Mouse (Mus musculus): ENCODE measurements around the gene Hectd4. TPM values are rescaled to one million over a fixed set of nuclear protein-coding genes. Genes with fewer than 3 reads are reported as not detected.

Gene Hectd4
- polyA plus RNA-seq, 1 experiment from 2014 or later = 2.7 TPM

GRCm38 (mm10) chr5:121239846-121240245 lies 19.8 kb downstream of the Hectd4 start:
- ATAC-seq (ENCODE audit: low read depth) = no peak
- Histone ChIP-seq H3K27ac (ENCODE audit: low read length) (no peak overlapping the region), H3K4me3 (ENCODE audit: low read length) (no peak overlapping the region), H3K4me2 (ENCODE audit: low read depth, low read length) (no peak overlapping the region), H3K9ac (ENCODE audit: low read length) (no peak overlapping the region), H3K27me3 (ENCODE audit: control insufficient read depth, insufficient read depth, low read depth, low read length) (no peaks in the 10 kb centered on the region), H3K4me1 (replicated peaks; ENCODE audit: control insufficient read depth, insufficient read depth, low read length) (no peaks in the 10 kb centered on the region), H3K9me3 (ENCODE audit: control insufficient read depth, low read length) (0 out of 2 replicates have a peak, but pooled peaks cover under 1% of the 10 kb centered on the region), H3K36me3 (ENCODE audit: control insufficient read depth, insufficient read depth, low read length) (no peaks in the 10 kb centered on the region)
- 64% methylated on average over 5 of the region's 5 CpGs for WGBS

- no peaks in the 10 kb centered on the region for H3K9me3 ChIP-seq (ENCODE audit: control insufficient read depth, low read length)
- no peak overlapping the region for H3K4me3 ChIP-seq (ENCODE audit: low read length)
- ATAC-seq (ENCODE audit: low read depth) = no peak
- H3K4me2 ChIP-seq (ENCODE audit: low read depth, low read length) = no peak overlapping the region
- no peaks in the 10 kb centered on the region for H3K36me3 ChIP-seq (ENCODE audit: control insufficient read depth, insufficient read depth, low read length)
- H3K9ac ChIP-seq (ENCODE audit: low read length) = no peak overlapping the region
- no peaks in the 10 kb centered on the region for H3K4me1 ChIP-seq (replicated peaks; ENCODE audit: control insufficient read depth, insufficient read depth, low read length)
- no peaks in the 10 kb centered on the region for H3K27me3 ChIP-seq (ENCODE audit: control insufficient read depth, insufficient read depth, low read depth, low read length)
- no peak overlapping the region for H3K27ac ChIP-seq (ENCODE audit: low read length)
Measured at GRCm38 (mm10) chr5:121241182-121241581, 21.2 kb downstream of the Hectd4 start.

- Histone ChIP-seq H3K9me3 (ENCODE audit: control insufficient read depth, low read length) (no peaks in the 10 kb centered on the region), H3K27me3 (ENCODE audit: control insufficient read depth, insufficient read depth, low read depth, low read length) (no peaks in the 10 kb centered on the region), H3K9ac (ENCODE audit: low read length) (no peak overlapping the region), H3K4me2 (ENCODE audit: low read depth, low read length) (no peak overlapping the region), H3K36me3 (ENCODE audit: control insufficient read depth, insufficient read depth, low read length) (no peaks in the 10 kb centered on the region), H3K4me1 (replicated peaks; ENCODE audit: control insufficient read depth, insufficient read depth, low read length) (no peaks in the 10 kb centered on the region), H3K4me3 (ENCODE audit: low read length) (no peak overlapping the region), H3K27ac (ENCODE audit: low read length) (no peak overlapping the region)
- ATAC-seq (ENCODE audit: low read depth) = no peak
- 27% methylated on average over 1 of the region's 1 CpGs for WGBS
Measured at GRCm38 (mm10) chr5:121242261-121242660, 22.2 kb downstream of the Hectd4 start.

GRCm38 (mm10) chr5:121242701-121243100 lies 22.7 kb downstream of the Hectd4 start:
- Histone ChIP-seq H3K9me3 (ENCODE audit: control insufficient read depth, low read length) (no peaks in the 10 kb centered on the region), H3K4me2 (ENCODE audit: low read depth, low read length) (no peak overlapping the region), H3K9ac (ENCODE audit: low read length) (no peak overlapping the region), H3K36me3 (ENCODE audit: control insufficient read depth, insufficient read depth, low read length) (no peaks in the 10 kb centered on the region), H3K27me3 (ENCODE audit: control insufficient read depth, insufficient read depth, low read depth, low read length) (no peaks in the 10 kb centered on the region), H3K4me3 (ENCODE audit: low read length) (no peak overlapping the region), H3K4me1 (replicated peaks; ENCODE audit: control insufficient read depth, insufficient read depth, low read length) (no peaks in the 10 kb centered on the region), H3K27ac (ENCODE audit: low read length) (no peak overlapping the region)
- no peak for ATAC-seq (ENCODE audit: low read depth)
- 89% methylated on average over 1 of the region's 1 CpGs for WGBS

GRCm38 (mm10) chr5:121243676-121244364 lies 23.8 kb downstream of the Hectd4 start:
- Histone ChIP-seq H3K27ac (ENCODE audit: low read length) (no peak overlapping the region), H3K9me3 (ENCODE audit: control insufficient read depth, low read length) (no peaks in the 10 kb centered on the region)

GRCm38 (mm10) chr5:121244365-121244731 lies 24.3 kb downstream of the Hectd4 start:
- Histone ChIP-seq H3K27ac (ENCODE audit: low read length) (no peak overlapping the region), H3K4me2 (ENCODE audit: low read depth, low read length) (no peak overlapping the region), H3K36me3 (ENCODE audit: control insufficient read depth, insufficient read depth, low read length) (no peaks in the 10 kb centered on the region), H3K4me3 (ENCODE audit: low read length) (no peak overlapping the region), H3K9me3 (ENCODE audit: control insufficient read depth, low read length) (no peaks in the 10 kb centered on the region), H3K9ac (ENCODE audit: low read length) (no peak overlapping the region), H3K4me1 (replicated peaks; ENCODE audit: control insufficient read depth, insufficient read depth, low read length) (no peaks in the 10 kb centered on the region), H3K27me3 (ENCODE audit: control insufficient read depth, insufficient read depth, low read depth, low read length) (no peaks in the 10 kb centered on the region)
- ATAC-seq (ENCODE audit: low read depth) = no peak
- WGBS = 80% methylated on average over 5 of the region's 5 CpGs

More at GRCm38 (mm10) chr5:121243676-121244364, 23.8 kb downstream of the Hectd4 start:
- ATAC-seq (ENCODE audit: low read depth) = no peak
- H3K4me3 ChIP-seq (ENCODE audit: low read length) = no peak overlapping the region
- no peaks in the 10 kb centered on the region for H3K4me1 ChIP-seq (replicated peaks; ENCODE audit: control insufficient read depth, insufficient read depth, low read length)
- WGBS = 76% methylated on average over 1 of the region's 1 CpGs
- H3K9ac ChIP-seq (ENCODE audit: low read length) = no peak overlapping the region
- no peaks in the 10 kb centered on the region for H3K27me3 ChIP-seq (ENCODE audit: control insufficient read depth, insufficient read depth, low read depth, low read length)
- no peaks in the 10 kb centered on the region for H3K36me3 ChIP-seq (ENCODE audit: control insufficient read depth, insufficient read depth, low read length)
- H3K4me2 ChIP-seq (ENCODE audit: low read depth, low read length) = no peak overlapping the region

- H3K4me3 ChIP-seq (ENCODE audit: low read length) = no peak overlapping the region
- H3K27ac ChIP-seq (ENCODE audit: low read length) = no peak overlapping the region
- 84% methylated on average over 7 of the region's 7 CpGs for WGBS
- H3K9ac ChIP-seq (ENCODE audit: low read length) = no peak overlapping the region
- no peaks in the 10 kb centered on the region for H3K36me3 ChIP-seq (ENCODE audit: control insufficient read depth, insufficient read depth, low read length)
- H3K4me1 ChIP-seq (replicated peaks; ENCODE audit: control insufficient read depth, insufficient read depth, low read length) = no peaks in the 10 kb centered on the region
- H3K9me3 ChIP-seq (ENCODE audit: control insufficient read depth, low read length) = no peaks in the 10 kb centered on the region
- ATAC-seq (ENCODE audit: low read depth) = no peak
- no peaks in the 10 kb centered on the region for H3K27me3 ChIP-seq (ENCODE audit: control insufficient read depth, insufficient read depth, low read depth, low read length)
- H3K4me2 ChIP-seq (ENCODE audit: low read depth, low read length) = no peak overlapping the region
Measured at GRCm38 (mm10) chr5:121245201-121245600, 25.2 kb downstream of the Hectd4 start.

GRCm38 (mm10) chr5:121248766-121249394 lies 28.9 kb downstream of the Hectd4 start:
- Histone ChIP-seq H3K27me3 (ENCODE audit: control insufficient read depth, insufficient read depth, low read depth, low read length) (no peaks in the 10 kb centered on the region), H3K4me3 (ENCODE audit: low read length) (no peak overlapping the region), H3K9ac (ENCODE audit: low read length) (no peak overlapping the region), H3K4me1 (replicated peaks; ENCODE audit: control insufficient read depth, insufficient read depth, low read length) (no peaks in the 10 kb centered on the region), H3K9me3 (ENCODE audit: control insufficient read depth, low read length) (no peaks in the 10 kb centered on the region), H3K36me3 (ENCODE audit: control insufficient read depth, insufficient read depth, low read length) (0 out of 2 replicates have a peak, but pooled peaks cover under 1% of the 10 kb centered on the region), H3K27ac (ENCODE audit: low read length) (no peak overlapping the region), H3K4me2 (ENCODE audit: low read depth, low read length) (no peak overlapping the region)
- ATAC-seq (ENCODE audit: low read depth) = no peak
- WGBS = 60% methylated on average over 3 of the region's 3 CpGs

GRCm38 (mm10) chr5:121249693-121250092 lies 29.7 kb downstream of the Hectd4 start:
- Histone ChIP-seq H3K9me3 (ENCODE audit: control insufficient read depth, low read length) (no peaks in the 10 kb centered on the region), H3K9ac (ENCODE audit: low read length) (no peak overlapping the region), H3K27me3 (ENCODE audit: control insufficient read depth, insufficient read depth, low read depth, low read length) (no peaks in the 10 kb centered on the region), H3K36me3 (ENCODE audit: control insufficient read depth, insufficient read depth, low read length) (peaks cover 2% of the 10 kb centered on the region; the same call in 1 of the 2 replicates), H3K4me1 (replicated peaks; ENCODE audit: control insufficient read depth, insufficient read depth, low read length) (no peaks in the 10 kb centered on the region), H3K4me3 (ENCODE audit: low read length) (no peak overlapping the region), H3K4me2 (ENCODE audit: low read depth, low read length) (no peak overlapping the region), H3K27ac (ENCODE audit: low read length) (no peak overlapping the region)
- WGBS = 90% methylated on average over 3 of the region's 3 CpGs
- no peak for ATAC-seq (ENCODE audit: low read depth)

All from lung, embryonic 16.5 days (tissue).